Mouse (Mus musculus): ENCODE data around the gene Ei24.
A peak's percentile ranks its signal among the peaks of the same experiment; 100 is the strongest.

Ei24 gene

DNA sequence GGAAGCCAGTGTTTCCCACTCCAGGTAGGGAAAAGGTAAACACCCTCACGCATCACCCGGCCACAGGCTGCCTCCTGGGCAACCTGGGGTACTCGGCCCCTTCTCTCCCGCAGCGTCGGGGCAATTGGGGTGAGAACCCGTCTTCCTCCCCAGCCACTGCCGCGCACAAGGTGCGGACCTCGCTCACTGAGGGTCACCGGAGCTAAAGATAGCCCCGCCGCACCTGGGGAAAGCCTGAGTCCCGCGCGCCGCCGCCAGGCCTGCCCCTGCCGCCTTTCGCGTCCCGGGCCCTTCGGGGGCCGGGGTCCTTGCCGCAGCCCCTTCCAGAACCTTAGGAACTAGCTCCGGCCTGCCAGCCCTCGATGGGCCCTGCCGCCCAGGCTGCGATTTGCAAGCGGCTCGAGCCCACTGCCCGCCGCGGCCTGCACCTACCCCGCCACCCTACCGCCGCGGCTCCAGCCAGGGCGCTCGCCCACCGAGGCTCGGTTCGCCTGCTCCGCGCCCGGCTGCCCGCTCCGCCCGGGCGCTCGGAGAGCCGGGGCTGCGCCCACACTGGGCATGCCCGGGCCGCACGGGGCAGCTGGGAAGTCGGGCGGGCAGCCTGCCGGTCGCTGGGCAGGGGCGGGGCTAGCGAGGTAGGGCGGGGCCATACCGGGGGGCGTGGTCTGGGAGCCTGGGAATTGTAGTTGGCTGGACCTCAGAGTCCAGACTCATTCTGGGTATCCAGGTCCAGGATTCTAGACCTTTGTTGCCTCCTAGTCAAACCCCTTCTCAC, at the start of gene Ei24:
Gene Ei24 (minus strand): TSS at position 613 of the 775 bp plus-strand sequence.
- peak; percentile 94 for DNase-seq

GRCm38 (mm10) chr9:36846346-36846745, 49.2 kb upstream of the Ei24 start:
- DNase-seq: no peak

DNA sequence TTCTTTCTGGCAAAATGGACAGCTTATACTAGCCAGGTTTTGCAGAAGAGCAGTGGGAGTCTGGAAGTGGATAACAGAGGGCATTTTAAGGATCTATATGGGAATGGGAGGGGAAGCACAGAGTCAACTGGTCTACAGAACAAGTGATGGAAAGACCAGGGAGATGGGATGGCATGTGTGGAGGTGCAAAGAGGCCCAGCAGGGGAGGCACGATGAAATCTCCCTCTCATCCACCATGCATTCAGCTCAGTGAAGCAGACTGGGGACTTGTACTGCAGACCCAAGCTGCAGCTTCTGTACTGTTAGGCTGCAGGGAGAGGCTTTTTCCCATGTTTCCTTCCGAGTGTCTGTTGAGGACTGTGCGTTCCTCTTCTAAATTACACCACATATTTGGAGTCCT, 36.7 kb upstream of the Ei24 start:
- DNase-seq: peak; percentile 60

DNA sequence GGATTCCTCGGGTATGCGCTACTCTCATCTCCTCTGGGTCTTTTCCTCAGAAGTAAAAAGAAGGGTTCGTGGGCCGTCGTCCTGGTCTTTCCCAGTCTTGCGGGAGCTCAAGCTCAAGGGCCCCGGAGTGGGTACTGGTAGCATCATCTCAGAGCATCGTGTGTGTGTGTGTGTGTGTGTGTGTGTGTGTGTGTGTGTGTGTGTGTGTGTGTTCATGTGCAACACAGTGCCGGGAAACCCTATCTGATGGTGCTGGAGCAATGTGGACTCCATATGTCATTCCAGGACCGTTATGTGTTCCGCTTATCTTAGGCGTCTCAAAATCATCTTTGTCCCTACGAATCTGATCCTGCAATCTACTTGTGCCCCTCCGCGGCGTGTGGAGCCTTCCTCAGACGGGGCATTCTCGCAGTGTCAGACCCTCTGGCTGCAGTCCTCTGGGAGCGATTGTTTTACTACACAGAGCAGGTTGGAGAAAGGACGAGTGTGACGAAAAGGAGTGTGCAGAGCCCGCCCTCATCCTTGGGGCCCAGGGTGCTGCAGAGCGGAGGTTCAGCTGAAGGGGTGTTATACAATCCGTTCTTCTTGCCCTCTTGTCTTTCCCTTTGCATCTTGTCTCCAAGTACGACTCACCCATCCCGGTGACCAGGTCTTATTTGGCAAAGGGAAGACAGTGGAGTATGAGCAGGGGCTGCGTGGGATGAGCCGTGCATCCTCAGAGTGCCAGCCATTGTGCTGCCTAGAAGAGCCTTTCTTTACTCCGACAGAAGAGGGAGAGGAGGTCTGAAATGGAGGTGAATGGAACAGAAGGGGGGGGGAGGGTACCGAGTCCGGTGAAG, 36.1 kb upstream of the Ei24 start:
- peak; percentile 76 for DNase-seq

- DNase-seq: peak; percentile 94
These were observed 35.3 kb upstream of the Ei24 start for GRCm38 (mm10) chr9:36832529-36832928.

DNA sequence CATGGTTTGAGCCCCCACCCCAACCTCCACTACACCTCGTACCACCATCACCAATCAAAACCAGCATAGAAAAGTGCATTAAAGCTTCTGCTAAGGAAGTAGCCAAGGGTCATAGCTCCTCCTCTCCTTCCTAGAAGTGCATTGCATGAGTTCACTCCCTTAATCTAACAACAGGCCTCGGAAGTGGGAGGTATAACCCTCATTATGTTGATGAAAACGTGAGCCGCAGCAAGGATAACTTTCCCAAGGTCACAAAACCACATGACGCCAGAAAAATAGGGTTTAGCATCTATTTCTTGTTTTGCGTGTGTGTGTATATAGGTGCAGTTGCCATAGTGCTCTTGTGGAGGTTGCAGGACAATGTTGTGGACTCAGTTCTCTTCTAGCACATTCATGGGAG, 34.2 kb upstream of the Ei24 start:
- DNase-seq: no peak

- no peak for DNase-seq
These were observed 29.6 kb upstream of the Ei24 start for GRCm38 (mm10) chr9:36826612-36827363.

DNA sequence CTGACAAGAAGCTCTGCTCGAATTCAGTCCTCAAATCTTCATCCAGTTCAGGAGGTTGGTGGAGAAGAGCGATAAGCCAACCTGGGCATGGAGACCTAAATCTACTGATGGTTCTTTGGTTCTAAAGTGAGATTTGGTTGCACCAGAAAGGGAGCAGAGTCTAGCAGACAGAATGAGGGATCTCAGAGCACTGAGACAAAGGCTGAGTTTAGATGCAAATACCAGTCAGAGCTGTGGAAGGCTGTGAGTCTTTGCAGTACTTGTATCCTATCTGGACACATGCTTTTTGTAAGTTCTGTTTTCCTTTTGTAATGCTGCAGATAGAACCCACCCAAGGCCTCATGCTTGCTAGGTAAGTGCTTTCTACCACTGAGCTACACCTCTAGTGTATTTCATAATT, 24.8 kb upstream of the Ei24 start:
- no peak for DNase-seq

GRCm38 (mm10) chr9:36821644-36822000, 24.4 kb upstream of the Ei24 start, which contains the start of gene Fez1:
TSS of gene Fez1 (plus strand) at chr9:36821864.
- DNase-seq: peak; percentile 57

- no peak for DNase-seq
These were observed 23.9 kb upstream of the Ei24 start for GRCm38 (mm10) chr9:36820969-36821643.

GRCm38 (mm10) chr9:36818905-36819304, 21.7 kb upstream of the Ei24 start:
- no peak for DNase-seq

DNA sequence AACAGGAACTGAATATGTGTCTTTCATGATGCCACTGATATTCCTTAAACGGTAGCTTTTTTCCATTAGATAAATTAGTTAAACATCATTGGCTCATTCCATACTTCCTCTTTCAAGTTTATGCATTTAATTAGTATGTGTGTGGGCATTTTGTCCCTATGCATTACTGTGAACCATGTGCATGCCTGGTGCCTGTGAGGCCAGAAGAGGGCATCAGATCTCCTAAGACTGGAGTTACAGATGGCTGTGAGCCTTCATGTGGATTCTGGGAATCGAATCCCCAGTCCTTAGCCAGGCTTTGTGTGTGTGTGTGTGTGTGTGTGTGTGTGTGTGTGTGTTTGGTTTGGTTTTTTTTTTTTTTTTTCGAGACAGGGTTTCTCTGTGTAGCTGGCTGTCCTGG, 17.3 kb upstream of the Ei24 start:
- no peak for DNase-seq

GRCm38 (mm10) chr9:36808126-36808785, 11.1 kb upstream of the Ei24 start:
- DNase-seq: no peak

- no peak for DNase-seq
These were observed 8.2 kb upstream of the Ei24 start for GRCm38 (mm10) chr9:36805256-36805975.

- DNase-seq: no peak
These were observed 6.7 kb upstream of the Ei24 start for GRCm38 (mm10) chr9:36803926-36804325.

GRCm38 (mm10) chr9:36803386-36803785, 6.2 kb upstream of the Ei24 start:
- DNase-seq: no peak

DNA sequence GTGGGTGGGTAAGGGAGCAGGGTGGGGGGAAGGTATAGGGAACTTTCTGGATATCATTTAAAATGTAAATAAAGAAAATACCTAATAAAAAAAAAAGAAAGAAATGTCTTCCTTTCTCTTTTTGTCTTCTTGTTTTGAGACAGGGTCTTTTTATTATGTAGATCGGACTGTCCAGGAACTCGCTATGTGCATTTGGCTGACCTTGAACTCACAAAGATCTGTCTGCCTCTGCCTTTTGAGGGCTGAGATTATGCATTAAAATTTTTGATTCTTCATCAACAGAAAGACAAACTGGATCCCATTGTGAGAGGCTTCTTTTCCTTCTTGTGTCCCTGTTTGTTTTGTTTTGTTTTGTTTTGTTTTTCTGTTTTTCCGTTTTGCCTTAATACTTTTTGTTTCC, 5.8 kb upstream of the Ei24 start:
- DNase-seq: no peak

DNA sequence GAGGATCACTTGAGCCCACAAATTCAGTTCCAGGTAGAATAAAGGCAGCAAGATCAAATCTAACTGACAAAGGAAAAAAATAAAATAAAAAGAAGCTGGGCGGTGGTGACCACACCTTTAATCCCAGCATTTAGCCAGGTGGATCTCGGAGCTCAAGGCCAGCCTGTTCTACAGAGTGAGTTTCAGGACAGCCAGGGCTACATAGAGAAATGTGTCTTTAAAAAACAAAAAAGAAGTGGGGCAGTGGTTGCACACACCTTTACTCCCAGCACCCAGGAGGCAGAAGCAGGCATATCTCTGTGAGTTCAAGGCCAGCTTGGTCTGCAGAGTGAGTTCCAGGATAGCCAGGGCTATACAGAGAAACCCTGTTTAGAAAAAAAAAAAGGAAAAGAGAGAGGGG, 4.8 kb upstream of the Ei24 start:
- no peak for DNase-seq

GRCm38 (mm10) chr9:36796224-36796623, 969 bp downstream of the Ei24 start:
- no peak for DNase-seq

DNA sequence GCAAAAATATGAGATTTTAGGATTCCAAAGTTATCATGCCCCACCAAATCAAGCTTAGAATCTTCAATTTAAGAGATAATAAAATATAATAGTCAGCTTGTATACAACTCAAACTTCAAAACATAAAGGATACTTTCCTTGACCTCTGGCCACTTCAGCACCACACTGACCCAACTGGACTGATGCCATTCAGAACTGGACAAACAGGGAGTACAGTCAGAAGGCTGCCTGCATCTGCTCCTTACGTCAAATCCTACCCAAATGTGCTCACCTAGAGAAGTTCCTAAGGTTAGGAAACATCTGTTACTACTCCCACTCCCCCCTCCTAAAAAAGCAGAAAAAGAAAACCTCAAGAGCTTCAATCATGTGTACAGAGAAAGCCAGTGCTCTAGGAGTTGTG, 1.6 kb downstream of the Ei24 start:
- DNase-seq: peak; percentile 6

- no peak for DNase-seq
These were observed 2.7 kb downstream of the Ei24 start for GRCm38 (mm10) chr9:36794487-36794886.

DNA sequence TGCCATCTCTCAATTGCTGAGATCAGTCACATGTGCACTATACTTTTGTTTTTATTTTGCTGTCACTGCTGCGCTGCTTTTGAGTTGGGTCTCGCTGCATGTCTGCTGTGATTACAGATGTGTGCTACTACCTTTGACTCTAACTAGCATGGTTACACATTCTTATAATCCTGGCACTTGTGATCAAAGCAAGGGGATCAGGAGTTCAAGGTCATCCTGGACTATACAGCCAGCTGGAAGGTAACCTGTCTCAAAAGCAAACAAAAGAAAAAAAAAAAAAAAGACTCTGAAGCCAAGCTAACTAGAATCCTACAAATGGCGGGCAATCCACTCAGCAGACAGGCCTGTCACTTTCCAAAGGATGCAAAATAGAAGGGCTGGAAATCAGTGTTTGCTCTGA, 5.0 kb downstream of the Ei24 start:
- no peak for DNase-seq
